Mouse (Mus musculus): ENCODE results near the gene 2010300C02Rik.

Gene 2010300C02Rik

DNA sequence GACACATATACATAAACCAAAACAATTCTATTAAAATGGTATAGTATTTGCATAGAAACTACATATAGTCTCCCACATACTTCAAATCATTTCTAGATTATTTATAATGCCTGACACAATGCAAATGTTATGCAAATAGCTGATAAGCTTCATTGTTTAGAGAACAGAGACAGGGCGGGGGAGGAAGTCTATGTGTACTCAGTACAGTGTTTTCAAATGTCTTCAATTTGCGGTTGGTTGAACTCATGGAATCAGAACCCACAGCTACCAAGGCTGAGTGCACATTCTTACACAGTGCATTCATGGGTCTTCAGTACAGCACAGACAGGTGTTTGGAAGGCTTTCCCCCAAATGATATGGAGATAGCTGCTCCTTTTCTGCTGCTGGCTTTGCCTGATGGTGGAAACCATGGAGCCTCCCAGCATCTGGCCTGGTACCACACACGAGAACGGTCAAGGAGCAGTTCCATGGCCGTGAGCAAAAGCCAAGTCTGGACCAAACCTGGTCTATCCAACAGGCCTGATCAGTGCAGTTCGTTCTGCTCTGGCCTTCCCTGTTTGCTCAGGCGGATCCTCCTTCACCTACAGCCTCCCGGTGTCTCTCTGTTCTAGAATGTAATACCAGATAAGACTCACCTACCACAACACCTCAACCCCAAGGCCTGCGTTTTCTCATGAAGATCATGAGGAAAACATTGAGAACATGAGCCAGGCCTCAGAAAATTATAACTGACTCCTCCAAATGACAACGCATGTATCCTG is 8.1 kb downstream of the 2010300C02Rik start:
- DNase-seq (ENCODE audit: low spot score in 2 of 2) = no peak

DNA sequence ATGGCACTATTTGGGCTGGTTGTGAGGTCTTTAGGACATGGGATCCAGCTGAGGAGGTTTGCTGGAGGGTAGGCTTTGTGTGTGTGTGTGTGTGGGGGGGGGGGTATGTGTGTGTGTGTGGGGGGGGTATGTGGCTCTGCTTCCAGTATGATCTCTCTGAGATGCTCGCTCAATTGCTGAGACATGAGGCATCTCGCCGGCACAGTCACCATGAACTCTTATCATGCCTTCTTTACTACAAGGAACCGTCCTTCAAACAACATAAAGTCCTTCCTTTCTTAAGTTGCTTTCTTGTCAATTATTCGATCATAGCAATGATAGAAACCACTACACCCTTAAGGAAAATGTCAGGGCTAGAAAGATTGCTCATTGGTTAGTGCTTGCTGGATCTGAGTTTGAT is 8.8 kb downstream of the 2010300C02Rik start:
- DNase-seq (ENCODE audit: low spot score in 2 of 2) = no peak

DNA sequence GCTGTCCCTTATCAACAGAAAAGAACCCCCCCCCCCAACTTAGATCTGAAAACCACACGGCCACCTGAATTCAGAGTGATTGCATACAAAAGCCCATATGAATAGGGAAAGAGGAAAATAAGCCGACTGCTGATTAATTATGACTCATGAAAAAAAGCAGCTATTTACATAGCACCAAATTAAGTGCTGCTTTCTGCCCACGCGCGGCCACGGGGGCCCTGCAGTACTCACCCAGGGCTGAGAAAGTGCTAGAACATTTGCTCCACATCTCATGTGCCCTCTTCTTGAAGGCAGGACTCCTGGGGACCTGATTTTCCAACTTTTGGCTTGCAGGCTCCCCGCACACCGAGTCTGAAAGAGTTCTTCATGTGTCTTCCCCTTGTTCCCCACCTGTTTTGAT is 10.1 kb downstream of the 2010300C02Rik start:
- DNase-seq (ENCODE audit: low spot score in 2 of 2) = no peak

DNA sequence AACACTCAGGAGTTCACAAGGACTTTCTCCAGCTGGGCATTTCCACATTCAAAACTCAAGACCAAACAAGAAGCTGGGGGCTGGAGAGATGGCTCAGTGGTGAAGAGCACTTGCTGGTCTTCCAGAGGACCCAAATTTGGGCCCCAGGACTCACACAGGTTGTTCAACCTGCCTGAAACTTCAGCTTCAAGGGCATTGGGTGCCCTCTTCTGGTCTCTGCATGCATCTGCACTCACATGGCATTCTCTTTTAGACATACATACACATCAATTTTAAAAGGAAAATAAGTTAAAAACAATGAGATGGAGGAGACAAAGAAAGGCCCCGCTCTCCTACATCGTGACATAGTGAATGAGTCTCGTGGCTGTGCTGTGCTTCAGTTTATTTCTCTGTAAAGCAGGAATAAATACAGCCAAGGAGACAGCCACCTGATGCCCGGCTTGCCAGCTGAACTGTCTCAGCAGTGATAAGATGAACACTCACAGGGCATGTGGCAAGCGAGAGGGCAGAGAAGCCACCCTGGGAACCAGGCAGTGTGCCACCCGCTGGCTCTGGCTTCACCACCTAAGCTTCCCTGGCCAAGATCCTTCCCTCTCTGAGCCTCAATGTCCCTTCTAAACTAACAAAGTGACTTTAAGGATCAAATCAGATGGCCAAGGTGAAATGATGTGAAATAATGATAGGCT is 11.5 kb downstream of the 2010300C02Rik start:
- no peak for DNase-seq (ENCODE audit: low spot score in 2 of 2)

DNA sequence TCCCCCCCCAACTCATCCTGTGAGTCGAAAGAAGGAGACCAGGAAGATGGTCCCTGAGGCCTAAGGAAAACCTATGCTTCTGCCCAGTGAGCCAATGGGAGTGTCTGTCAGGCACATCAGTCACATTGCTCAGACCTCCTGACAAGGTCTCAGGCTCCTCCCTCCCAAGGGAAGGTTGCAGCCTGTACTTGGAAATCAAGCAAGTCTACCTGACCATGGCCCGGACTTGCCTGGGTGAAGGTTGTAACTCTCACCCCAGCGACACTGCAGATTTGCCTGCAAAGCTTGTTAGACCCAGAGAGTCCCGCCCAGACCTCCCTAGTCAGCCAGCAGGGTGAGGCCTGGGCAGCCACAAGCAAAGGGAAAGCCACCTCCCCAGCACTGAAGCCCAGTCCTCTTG is 17.6 kb downstream of the 2010300C02Rik start:
- DNase-seq (ENCODE audit: low spot score in 2 of 2) = peak in 1 of 2 experiments; percentile 66

DNA sequence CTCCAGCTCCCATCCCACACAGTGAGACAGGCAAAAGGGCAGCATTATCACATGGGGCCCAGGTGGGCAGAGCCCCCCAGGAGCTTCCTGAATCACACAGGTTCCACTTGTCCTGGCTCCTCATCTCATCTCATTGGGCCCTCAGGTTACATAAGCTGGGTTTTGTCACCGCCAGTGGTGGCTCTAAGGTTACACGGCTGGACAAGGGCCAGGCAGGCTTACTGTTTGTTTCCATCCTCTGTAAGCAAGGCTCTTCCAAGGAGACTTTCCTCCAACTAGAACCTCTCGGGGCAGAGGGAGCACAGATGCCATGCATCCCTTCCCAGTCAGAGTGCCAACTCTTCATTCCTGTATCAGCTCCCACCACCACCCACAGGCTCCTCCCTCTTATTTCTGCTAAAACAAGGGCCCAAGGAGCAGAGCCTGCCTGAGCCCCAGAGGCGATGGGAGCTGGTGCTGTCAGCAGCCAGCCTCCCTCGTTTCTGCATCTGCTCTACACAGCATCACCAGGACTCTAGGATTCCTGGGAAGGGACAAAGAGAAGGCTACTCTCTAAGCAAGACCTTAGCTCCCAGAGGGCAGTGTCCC is 20.9 kb downstream of the 2010300C02Rik start:
- no peak for DNase-seq (ENCODE audit: low spot score in 2 of 2)

DNA sequence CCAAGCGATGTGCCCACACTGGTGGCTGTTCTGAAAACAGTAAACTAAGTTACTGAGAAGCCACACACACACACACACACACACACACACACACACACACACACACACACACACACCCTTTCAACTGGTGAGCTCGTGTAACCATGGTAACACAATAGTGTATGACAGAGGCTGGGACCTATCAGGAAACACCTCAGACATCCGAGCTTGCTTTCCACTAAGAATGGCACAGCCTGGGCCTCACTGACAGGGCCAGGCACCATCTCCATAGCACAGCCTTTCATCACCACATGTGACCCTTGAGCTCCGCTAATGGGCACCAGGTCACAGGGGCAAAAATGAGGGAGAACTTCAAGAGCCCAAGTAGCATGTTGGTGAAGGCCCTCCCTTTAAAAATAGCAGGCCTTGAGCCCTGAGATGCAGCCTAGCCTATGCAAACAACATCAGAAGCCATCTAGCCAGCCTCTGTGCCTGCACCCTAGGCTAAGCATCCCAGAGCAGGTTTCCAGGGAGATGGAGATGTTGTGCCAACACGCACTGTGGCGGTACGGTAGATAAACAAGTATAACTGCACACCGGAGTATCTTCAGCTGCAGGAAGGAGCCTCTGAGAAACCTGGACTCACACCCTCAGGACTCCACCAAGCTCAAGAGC is 21.6 kb downstream of the 2010300C02Rik start:
- no peak for DNase-seq (ENCODE audit: low spot score in 2 of 2)

DNA sequence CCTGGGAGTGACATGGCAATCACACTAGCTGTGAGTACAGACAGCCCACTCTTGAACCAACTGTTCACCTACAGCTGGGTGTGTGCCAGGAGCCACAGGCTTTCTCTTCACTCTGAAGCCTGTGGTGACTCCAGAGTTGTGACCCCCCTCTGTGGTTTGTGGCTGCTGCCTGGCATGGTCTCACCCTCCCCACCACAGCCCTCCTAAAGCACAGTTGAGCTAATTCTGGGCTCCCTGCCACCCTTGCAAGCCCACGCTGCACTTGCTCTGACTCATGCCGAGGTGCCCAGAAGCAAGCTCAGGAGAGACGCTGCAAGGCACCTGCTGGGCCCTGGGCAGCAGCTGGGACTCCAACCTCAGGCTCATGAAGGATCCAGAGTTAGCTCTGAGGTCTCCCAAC is 23.0 kb downstream of the 2010300C02Rik start:
- no peak for DNase-seq (ENCODE audit: low spot score in 2 of 2)

DNA sequence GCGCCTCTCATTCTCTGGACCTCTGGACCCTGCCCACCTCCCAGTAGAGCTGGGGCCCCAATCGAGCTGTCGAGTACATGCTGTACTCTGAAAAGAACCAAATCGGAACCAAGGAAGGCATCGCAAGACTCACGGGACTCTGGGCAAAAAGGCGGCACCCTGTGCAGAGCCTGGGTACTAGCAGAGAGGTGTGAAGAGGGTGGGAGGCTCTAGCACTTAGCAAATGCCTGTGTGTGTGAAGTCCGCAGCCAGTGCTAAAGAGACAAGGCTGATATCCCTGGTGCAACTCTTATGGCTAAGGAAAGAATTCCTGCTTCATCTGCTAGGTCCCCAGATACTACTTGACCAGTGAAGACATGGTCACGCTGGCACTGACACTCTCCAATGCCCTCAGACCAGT is 24.2 kb downstream of the 2010300C02Rik start:
- no peak for DNase-seq (ENCODE audit: low spot score in 2 of 2)

DNA sequence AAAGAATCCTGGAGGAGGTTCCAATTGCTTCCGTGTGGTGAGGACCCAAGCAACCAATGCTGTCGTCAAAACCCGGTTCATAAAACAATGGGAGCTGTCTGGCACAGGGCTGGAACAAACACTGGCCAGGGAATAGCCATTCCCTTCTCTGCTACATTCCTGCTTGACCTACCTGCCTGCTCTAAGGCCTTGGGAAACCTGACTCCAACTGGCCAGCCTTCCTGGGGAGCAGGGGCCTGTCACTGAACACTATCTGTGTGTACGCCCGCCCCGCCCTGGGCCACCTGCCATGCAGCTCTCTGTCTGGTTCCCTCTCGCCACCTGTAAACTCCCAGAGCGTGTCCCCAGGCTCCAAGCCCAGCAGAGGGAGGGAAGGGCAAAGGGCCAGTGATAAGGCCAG is 25.5 kb downstream of the 2010300C02Rik start:
- DNase-seq (ENCODE audit: low spot score in 2 of 2) = no peak

DNA sequence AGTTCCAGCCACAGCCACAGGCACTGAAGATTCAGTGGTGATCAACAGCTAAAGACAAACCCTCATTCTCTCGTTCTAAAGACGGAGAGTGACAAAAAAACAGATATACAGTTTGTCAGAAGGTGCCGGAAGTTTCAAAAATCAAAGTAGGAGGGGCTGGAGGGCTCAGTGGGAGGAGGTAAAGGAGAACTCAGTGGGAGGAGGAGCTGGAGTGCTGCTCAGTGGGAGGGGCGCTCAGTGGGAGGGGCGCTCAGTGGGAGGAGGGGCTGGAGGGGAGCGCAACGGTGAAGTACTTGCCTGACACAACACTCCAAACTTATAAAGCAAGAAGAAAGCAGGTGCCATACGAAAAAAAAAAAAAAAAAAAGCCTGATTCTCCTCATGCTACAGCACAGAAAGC is 28.7 kb downstream of the 2010300C02Rik start:
- DNase-seq (ENCODE audit: low spot score in 2 of 2) = no peak

DNA sequence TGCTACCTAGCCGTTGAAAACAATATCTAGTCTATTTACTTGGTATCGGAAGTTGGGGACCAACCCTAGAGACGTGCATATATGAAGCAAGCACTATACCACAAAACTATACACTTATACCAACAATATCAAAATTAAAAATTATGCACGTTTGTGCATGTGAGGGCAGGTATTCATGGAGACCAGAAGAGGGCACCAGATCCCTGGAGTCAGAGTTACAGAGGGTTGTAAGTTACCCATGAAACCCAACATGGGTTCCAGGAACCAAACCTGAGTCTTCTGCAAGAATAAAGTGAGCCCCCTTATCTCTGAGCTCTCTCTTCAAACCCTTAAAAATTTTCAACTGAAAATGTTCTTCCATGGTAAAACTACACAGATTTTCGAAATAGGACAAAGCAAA is 29.2 kb downstream of the 2010300C02Rik start:
- no peak for DNase-seq (ENCODE audit: low spot score in 2 of 2)

DNA sequence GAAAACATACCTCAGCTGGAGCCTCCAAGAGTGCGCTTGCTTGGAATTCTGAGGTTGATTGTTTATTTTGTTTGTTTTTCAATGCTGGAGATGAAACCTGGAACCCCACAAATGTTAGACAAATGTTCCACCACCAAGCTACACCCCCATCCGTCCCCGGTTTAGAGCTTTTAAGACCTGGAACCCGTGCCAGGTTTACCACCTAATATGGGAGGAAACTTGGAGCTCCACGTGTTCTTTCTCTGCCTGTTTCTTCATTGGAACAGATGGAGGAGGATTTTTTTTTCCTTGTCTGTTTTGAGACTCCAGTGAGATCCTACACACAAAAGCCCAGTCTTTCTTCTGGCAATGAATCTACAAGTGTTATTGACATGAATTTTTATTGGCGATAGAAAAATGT is 30.2 kb downstream of the 2010300C02Rik start:
- DNase-seq (ENCODE audit: low spot score in 2 of 2) = no peak

DNA sequence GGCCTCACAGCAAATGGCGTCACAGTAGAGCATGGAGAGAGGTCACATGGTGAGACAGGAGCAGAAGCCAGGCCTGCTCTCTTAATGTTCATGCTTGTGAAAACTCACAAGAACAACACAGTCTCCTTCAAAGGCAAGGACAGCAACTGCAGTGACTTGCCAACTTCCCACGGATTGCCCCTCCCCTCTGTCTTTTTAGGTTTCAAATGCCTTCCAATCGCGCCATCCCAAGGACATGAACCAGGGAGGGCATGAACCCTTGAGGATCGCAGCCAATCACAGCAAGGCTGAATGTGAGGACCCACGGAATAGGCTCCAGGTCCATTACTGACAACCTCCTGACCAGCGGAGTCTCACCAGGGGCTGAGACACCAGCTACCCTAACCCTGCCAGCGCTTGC is 31.5 kb downstream of the 2010300C02Rik start:
- DNase-seq (ENCODE audit: low spot score in 2 of 2) = no peak

DNA sequence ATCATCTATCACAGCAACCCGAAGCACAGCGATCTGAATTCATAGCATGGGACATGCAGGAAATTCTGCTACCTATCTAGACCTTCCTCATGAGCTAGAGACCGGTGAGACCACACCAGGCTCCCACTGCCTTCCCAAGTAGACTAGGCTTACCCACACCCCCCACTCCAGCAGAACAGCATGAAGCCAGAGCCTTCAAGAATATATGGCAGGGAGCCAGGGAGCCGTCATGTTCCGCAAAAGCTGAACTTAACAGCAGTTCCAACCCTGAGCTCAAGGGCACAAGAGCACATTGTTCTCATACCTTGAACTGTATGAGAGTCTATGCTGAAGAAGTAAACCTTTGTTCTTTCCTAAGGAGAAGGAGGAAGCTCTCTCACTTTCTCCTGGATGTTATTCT is 32.4 kb downstream of the 2010300C02Rik start:
- no peak for DNase-seq (ENCODE audit: low spot score in 2 of 2)

DNA sequence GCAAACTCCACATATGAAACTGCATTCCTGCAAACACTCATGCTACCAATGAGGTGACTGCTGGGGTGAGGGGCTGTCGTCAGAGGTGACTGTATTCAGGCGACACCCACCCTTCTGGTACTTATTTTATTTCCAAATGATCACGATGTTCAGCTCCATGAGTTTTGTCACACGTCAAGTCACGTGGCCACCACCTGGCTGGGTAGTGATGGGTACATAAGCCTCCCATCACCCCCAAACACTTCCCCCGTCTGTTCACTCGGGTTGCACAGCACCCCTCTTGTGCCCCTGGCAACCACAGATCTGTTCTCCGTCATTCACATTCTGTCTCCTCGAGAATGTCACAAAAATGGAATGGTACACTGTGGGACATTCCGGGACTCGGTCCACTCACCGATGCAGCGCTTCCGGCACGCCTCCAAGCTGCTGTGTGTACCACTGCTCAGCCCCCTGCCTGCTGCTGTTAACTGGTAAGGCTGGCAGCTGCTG is 32.9 kb downstream of the 2010300C02Rik start:
- no peak for DNase-seq (ENCODE audit: low spot score in 2 of 2)

DNA sequence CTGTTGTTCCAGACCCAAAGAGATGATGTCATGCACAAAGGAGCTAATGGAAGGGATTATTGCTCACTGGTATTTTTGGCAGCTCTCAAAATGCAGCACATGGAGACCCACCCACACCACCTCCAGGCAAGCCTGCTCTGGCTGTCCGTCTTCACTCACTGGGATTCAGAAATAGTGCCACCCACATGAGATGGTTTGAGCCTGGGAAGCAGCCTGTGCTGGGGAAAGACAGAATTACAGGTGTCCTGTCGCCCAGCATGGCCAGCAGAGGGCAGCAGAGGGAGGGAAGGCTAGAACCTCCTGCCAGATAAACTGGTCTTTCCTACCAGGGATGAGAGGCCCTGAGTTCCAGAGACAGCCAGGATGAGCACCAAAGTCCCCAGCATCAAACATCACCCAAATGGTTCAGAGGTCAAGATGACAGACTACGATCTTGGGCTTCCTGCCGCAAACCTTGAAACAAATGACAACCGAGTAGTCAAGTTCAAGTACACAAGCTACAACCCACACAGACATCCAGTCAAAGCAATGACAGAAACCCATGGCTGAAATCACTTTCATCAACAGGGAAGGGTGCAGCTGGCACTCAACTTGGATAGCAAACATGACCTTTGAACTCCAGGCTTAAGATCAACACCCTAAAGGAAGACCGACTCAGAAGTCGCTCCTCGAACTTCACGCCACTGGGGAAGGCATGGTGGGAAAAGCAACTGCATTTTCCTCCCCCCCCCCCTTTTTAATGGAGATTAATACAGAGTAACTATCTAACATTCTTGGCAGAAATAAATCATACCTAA is 41.4 kb downstream of the 2010300C02Rik start:
- DNase-seq (ENCODE audit: low spot score in 2 of 2) = peak; percentile 70 to 74

DNA sequence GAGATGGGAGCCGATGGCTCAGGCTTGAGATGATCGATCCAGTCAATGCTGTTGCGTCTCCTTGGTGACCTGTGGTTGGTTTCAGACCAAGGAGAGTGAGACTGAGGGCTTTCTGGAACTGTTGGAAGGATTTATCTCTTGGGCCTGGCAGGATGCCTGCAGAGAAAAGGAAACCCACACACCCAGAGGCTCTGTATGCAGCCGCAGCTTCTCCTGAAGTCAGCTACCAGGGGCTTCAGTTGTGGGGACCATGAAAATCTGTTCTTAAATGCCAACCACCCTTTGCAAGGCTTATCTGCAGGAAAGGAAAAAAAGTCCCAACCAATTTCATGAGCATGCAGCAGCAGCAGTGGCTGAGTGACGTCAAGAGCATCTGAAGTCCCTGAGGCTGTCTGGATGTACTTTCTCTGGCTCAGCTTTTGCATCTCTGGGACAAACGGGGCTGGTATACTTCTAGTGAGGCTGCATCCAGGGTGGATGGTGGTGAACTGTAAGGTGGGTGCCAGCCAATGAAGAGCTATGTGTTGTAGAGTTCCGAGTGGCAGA is 42.8 kb downstream of the 2010300C02Rik start:
- no peak for DNase-seq (ENCODE audit: low spot score in 2 of 2)

DNA sequence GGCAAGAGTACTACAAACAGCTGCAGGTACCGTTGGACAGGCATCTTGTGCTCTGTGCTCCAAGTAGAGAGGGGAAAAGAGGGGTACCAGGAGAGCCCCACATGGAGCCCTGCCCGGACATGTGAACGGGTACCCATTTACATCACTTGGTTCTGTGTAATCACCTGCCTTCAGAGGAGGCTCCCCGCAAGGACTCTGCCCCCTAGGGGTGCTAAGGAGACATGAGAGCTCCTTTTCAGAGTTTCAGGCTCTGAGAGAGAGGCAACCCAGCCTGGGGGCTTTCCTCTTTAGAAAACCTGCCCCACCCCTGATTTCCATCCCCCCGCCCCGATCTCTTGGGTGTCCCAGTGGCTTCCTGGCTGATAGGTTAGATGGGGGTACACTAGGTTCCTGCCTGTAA is 44.4 kb downstream of the 2010300C02Rik start:
- DNase-seq (ENCODE audit: low spot score in 2 of 2) = no peak

DNA sequence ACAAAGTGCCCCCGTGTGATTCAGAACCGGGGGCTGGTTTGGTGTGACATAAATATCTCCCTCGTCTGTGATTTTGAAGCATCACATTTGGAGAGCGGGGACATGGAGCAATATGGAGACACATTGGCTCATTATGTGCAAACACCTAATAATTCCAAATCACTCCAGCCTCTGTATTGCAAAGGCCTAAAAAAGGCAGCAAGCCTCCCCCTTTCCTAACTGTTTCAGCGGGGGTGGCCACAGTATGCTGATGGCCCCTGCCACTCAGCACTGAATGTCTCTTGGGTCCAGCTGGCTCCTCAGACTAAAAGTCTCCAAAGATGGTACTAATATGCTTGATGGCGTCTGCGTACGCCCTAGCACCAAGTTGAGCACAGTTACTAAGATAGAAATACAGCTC is 45.6 kb downstream of the 2010300C02Rik start:
- no peak for DNase-seq (ENCODE audit: low spot score in 2 of 2)

DNA sequence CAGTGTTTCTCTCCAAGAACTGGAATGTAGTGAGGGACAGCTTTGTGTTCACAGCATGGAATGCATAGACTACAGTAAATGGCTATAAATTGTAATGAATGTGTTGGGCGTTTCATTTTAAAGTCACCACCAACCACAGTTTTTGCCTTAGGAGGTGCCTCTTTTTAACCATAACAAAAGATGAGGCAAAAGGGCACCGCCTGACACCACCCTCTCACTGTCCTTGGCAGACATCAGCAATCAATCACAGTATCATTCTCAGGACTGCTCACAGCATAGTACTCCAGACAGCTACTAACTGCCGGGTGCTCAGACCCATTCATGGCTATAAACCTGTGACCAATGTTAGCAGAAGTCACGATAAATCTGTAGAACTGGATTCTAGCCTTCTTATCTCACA is 48.6 kb downstream of the 2010300C02Rik start:
- no peak for DNase-seq (ENCODE audit: low spot score in 2 of 2)
